Mouse (Mus musculus) right cerebral cortex, adult 18-20 months (tissue): Measurements from ENCODE around the gene Sptlc2.
A peak's percentile ranks its signal among the peaks of the same experiment; 100 is the strongest.

Experiments used
- DNase-seq: peaks from one replicate; pipeline ENCODE4 v3.0.0; 2022; ENCODE audit warnings: mixed read lengths

Sptlc2 gene

GRCm38 (mm10) chr12:87388122-87388774 lies at the start of gene Sptlc2:
Sptlc2 (minus strand) TSS chr12:87388355.
- peak; percentile 100 for DNase-seq

- no peak for DNase-seq
Observed at GRCm38 (mm10) chr12:87428885-87429284, 40.7 kb upstream of the Sptlc2 start.

GRCm38 (mm10) chr12:87428295-87428694 lies 40.1 kb upstream of the Sptlc2 start:
- DNase-seq, result no peak

GRCm38 (mm10) chr12:87426354-87427031 lies 38.3 kb upstream of the Sptlc2 start:
- DNase-seq, result no peak

GRCm38 (mm10) chr12:87424516-87424915 lies 36.4 kb upstream of the Sptlc2 start:
- DNase-seq, result no peak

GRCm38 (mm10) chr12:87423700-87424099 lies 35.5 kb upstream of the Sptlc2 start:
- no peak for DNase-seq

- DNase-seq, result no peak
Observed at GRCm38 (mm10) chr12:87421708-87422507, 33.8 kb upstream of the Sptlc2 start.

- DNase-seq, result no peak
Observed at GRCm38 (mm10) chr12:87419974-87420485, 31.9 kb upstream of the Sptlc2 start.

GRCm38 (mm10) chr12:87418921-87419320 lies 30.8 kb upstream of the Sptlc2 start:
- DNase-seq, result no peak

- DNase-seq, result peak; percentile 28
Observed at GRCm38 (mm10) chr12:87416690-87417089, 28.5 kb upstream of the Sptlc2 start.

GRCm38 (mm10) chr12:87415358-87415757 lies 27.2 kb upstream of the Sptlc2 start:
- no peak for DNase-seq

- peak; percentile 44 for DNase-seq
Observed at GRCm38 (mm10) chr12:87413179-87413790, 25.1 kb upstream of the Sptlc2 start.

GRCm38 (mm10) chr12:87410999-87411398 lies 22.8 kb upstream of the Sptlc2 start:
- no peak for DNase-seq

GRCm38 (mm10) chr12:87409123-87409522 lies 21.0 kb upstream of the Sptlc2 start:
- DNase-seq, result no peak

- no peak for DNase-seq
Observed at GRCm38 (mm10) chr12:87407869-87408605, 19.9 kb upstream of the Sptlc2 start.

GRCm38 (mm10) chr12:87405721-87406120 lies 17.6 kb upstream of the Sptlc2 start:
- no peak for DNase-seq

GRCm38 (mm10) chr12:87405165-87405564 lies 17.0 kb upstream of the Sptlc2 start:
- no peak for DNase-seq

GRCm38 (mm10) chr12:87401883-87402282 lies 13.7 kb upstream of the Sptlc2 start:
- DNase-seq, result no peak

GRCm38 (mm10) chr12:87399119-87399819 lies 11.1 kb upstream of the Sptlc2 start:
- no peak for DNase-seq

GRCm38 (mm10) chr12:87397811-87398417 lies 9.8 kb upstream of the Sptlc2 start:
- no peak for DNase-seq

- no peak for DNase-seq
Observed at GRCm38 (mm10) chr12:87397126-87397525, 9.0 kb upstream of the Sptlc2 start.
